Comparison of ENCODE assay signal across 41 mouse cellular contexts in the genomic region with DNA sequence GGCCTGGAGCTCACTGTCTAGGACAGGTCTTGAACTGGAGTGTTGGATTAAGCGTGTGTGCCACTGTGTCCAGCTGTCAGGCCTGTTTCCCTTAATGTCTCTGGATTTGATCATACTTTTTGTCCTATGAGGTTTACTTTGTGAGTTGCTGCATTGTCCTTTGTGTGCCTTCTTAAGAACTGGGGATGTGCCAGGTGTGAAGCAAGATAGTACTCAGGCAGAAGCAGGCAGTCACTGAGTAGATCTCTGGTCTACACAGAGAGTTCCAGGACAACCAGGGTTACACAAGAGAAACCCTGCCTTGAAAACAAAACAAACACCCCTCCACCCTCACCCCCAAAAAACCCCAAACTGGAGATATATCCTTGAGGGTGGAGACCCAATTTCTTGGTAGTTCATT. TPM values are rescaled to one million over a fixed set of nuclear protein-coding genes. Genes with fewer than 3 reads are reported as not detected.
DNase-seq lines count a peak whose midpoint lies in the region; ATAC-seq and TF ChIP-seq lines count a peak whose summit lies in the region.
"Had no signal": no experiment of that assay in that cellular context is flagged by ENCODE, and none has a peak within 500 bp of the region (broad histone marks: within the 10 kb centered on the region; RNA-seq: fewer than 3 reads in every experiment).

No protein-coding gene starts in this region.

- peak; percentile 17; the same call in 1 of the 2 replicates for ATAC-seq in granulocyte monocyte progenitor cell, adult 5-6 weeks (replicated peaks; ENCODE audit: poor library complexity, severe bottlenecking)
- ATAC-seq: forebrain, embryonic 13.5 days; hindbrain, postnatal 0 days; intestine, embryonic 15.5 days; midbrain, embryonic 13.5 days; Patski had no signal

- no peak overlapping the region for H3K9ac ChIP-seq in liver, adult 2 months (ENCODE audit: low read depth, low read length)
- H3K9ac ChIP-seq in MEL (ENCODE audit: control insufficient read depth, low read depth, low read length, poor library complexity, severe bottlenecking): no peak overlapping the region
- H3K9ac ChIP-seq: embryonic facial prominence, embryonic 13.5 days; forebrain, embryonic 13.5 days; hindbrain, embryonic 12.5 days; intestine, embryonic 15.5 days; limb, embryonic 15.5 days; midbrain, embryonic 13.5 days; neural tube, embryonic 15.5 days had no signal

- DNase-seq in adrenal gland, postnatal 10 days: peak; percentile 18
- no peak for DNase-seq in adrenal gland, adult 2 months
- DNase-seq in liver, adult 2 months (ENCODE audit: extremely low read depth, low read depth, low spot score): peak; percentile 84
- DNase-seq in liver (no peak), MEL (ENCODE audit: low read depth, low spot score) (no peak)
- DNase-seq in spleen, adult 12 weeks (ENCODE audit: low spot score): no peak
- no peak for DNase-seq in frontal cortex, adult 2 months (ENCODE audit: extremely low spot score in 1 of 2, low spot score in 1 of 2)
- DNase-seq: cerebellum, adult 8-10 months; cerebellum, postnatal 25 days; gastrocnemius, postnatal 36 days; heart, postnatal 36 days; kidney, adult 2 months; kidney, postnatal 10 days; layer of hippocampus, postnatal 36 days; left cerebral cortex, postnatal 4 days; retina, postnatal 1 day; right cerebral cortex, postnatal 14 days; spleen, adult 18-20 months; thymus, postnatal 25 days had no signal

- TF ChIP-seq CTCF in liver, adult 2 months (IDR thresholded peaks at IDR 0.05; ENCODE audit: low read depth, low read length): no peak
- no peak for TF ChIP-seq CTCF in MEL (IDR thresholded peaks at IDR 0.05 in 2 of 3, conservative IDR thresholded peaks at IDR 0.05 in 1 of 3; ENCODE audit: control insufficient read depth in 1 of 3, insufficient read depth in 1 of 3, low read depth in 2 of 3, low read length in 3 of 3, poor library complexity in 1 of 3, severe bottlenecking in 1 of 3)

- H3K79me2 ChIP-seq in liver, adult 2 months (ENCODE audit: control insufficient read depth, insufficient read depth, low read length): peaks cover 20% of the 10 kb centered on the region; the same call in 1 of the 2 replicates
- H3K79me2 ChIP-seq in MEL (ENCODE audit: control insufficient read depth, insufficient read depth, low read length, poor library complexity): peaks cover 67% of the 10 kb centered on the region

- H3K9me3 ChIP-seq in MEL (replicated peaks; ENCODE audit: insufficient read depth, low read length): no peaks in the 10 kb centered on the region
- H3K9me3 ChIP-seq: embryonic facial prominence, embryonic 13.5 days; forebrain, embryonic 13.5 days; intestine, embryonic 15.5 days; limb, embryonic 15.5 days; midbrain, embryonic 13.5 days; neural tube, embryonic 15.5 days had no signal

- no peak for TF ChIP-seq RAD21 in MEL (IDR thresholded peaks at IDR 0.05; ENCODE audit: low read depth, low read length)

- no peak overlapping the region for H3K4me3 ChIP-seq in liver, adult 2 months (ENCODE audit: insufficient read depth, low read depth, low read length)
- H3K4me3 ChIP-seq in MEL (ENCODE audit: control insufficient read depth in 1 of 2, insufficient read depth in 1 of 2, low read depth in 2 of 2, low read length in 2 of 2): no peak overlapping the region
- H3K4me3 ChIP-seq: embryonic facial prominence, embryonic 13.5 days; erythroblast, embryonic 14.5 days; forebrain, embryonic 13.5 days; hindbrain, embryonic 12.5 days; intestine, embryonic 15.5 days; limb, embryonic 15.5 days; midbrain, embryonic 13.5 days; neural tube, embryonic 15.5 days had no signal

- TF ChIP-seq EP300 in MEL (IDR thresholded peaks at IDR 0.05; ENCODE audit: low read depth in 1 of 2, low read length in 2 of 2): no peak

- peak overlapping the region; percentile 8; the same call in 1 of the 2 replicates for H3K27ac ChIP-seq in liver, adult 2 months (replicated peaks; ENCODE audit: insufficient read depth, low read depth, low read length)
- no peak overlapping the region for H3K27ac ChIP-seq in MEL (ENCODE audit: control insufficient read depth, low read depth, low read length)
- H3K27ac ChIP-seq: embryonic facial prominence, embryonic 13.5 days; forebrain, embryonic 13.5 days; hindbrain, embryonic 12.5 days; hindbrain, postnatal 0 days; intestine, embryonic 15.5 days; limb, embryonic 15.5 days; midbrain, embryonic 13.5 days; neural tube, embryonic 15.5 days had no signal

- no peak for TF ChIP-seq POLR2A in liver, adult 2 months (IDR thresholded peaks at IDR 0.05; ENCODE audit: extremely low read depth, insufficient read depth, low read length)
- TF ChIP-seq POLR2A in MEL (IDR thresholded peaks at IDR 0.05; ENCODE audit: control insufficient read depth in 1 of 2, insufficient read depth in 1 of 2, low read depth in 1 of 2, low read length in 2 of 2, poor library complexity in 1 of 2): no peak

- H3K4me1 ChIP-seq in liver, adult 2 months (ENCODE audit: control insufficient read depth, insufficient read depth, low read length): peaks cover 9% of the 10 kb centered on the region
- H3K4me1 ChIP-seq in MEL (ENCODE audit: control insufficient read depth in 1 of 2, insufficient read depth in 2 of 2, low read length in 2 of 2): peaks cover 5 to 7% of the 10 kb centered on the region in 2 experiments; a peak in 3 of 4 replicates
- H3K4me1 ChIP-seq: forebrain, embryonic 13.5 days; hindbrain, embryonic 12.5 days; intestine, embryonic 15.5 days; midbrain, embryonic 13.5 days had no signal

- no peaks in the 10 kb centered on the region for H3K36me3 ChIP-seq in liver, adult 2 months (ENCODE audit: control insufficient read depth, insufficient read depth, low read length)
- peaks cover 30 to 47% of the 10 kb centered on the region in 2 experiments for H3K36me3 ChIP-seq in MEL (ENCODE audit: control insufficient read depth in 1 of 2, insufficient read depth in 2 of 2, low read length in 2 of 2)
- H3K36me3 ChIP-seq: neural tube, embryonic 15.5 days had no signal

- WGBS in liver, adult 2 months: 27% methylated on average over 1 of the region's 1 CpGs

- H3K27me3 ChIP-seq in liver, adult 2 months (ENCODE audit: control insufficient read depth, insufficient read depth, low read length): no peaks in the 10 kb centered on the region
- no peaks in the 10 kb centered on the region for H3K27me3 ChIP-seq in MEL (ENCODE audit: control insufficient read depth in 1 of 2, insufficient read depth in 2 of 2, low read length in 2 of 2)
- H3K27me3 ChIP-seq: CH12.LX; embryonic facial prominence, embryonic 13.5 days; forebrain, embryonic 13.5 days; hindbrain, embryonic 12.5 days; intestine, embryonic 15.5 days; limb, embryonic 15.5 days; midbrain, embryonic 13.5 days; neural tube, embryonic 15.5 days; Patski had no signal

TF ChIP-seq in MEL, 35 proteins besides CTCF, POLR2A, EP300 and RAD21:
- TF ChIP-seq ELF1 (IDR thresholded peaks at IDR 0.05; ENCODE audit: low read depth, low read length) (no peak), MAZ (IDR thresholded peaks at IDR 0.05; ENCODE audit: low read depth, low read length) (no peak), GATA1 (IDR thresholded peaks at IDR 0.05; ENCODE audit: low read depth, low read length) (no peak), ZC3H11A (IDR thresholded peaks at IDR 0.05; ENCODE audit: low read depth, low read length) (no peak), KAT2A (conservative IDR thresholded peaks at IDR 0.05; ENCODE audit: low read depth, low read length) (no peak), TAL1 (IDR thresholded peaks at IDR 0.05; ENCODE audit: low read length) (peak; percentile 31; the same call in 1 of the 2 replicates)

RNA-seq across cellular contexts. Expression of gene Ube2k, which starts 12.6 kb away (rescaled TPM):
- total RNA-seq in adrenal gland, postnatal 10 days (2021): 10 to 100 TPM; 91.1 to 92.7 TPM
- 100 to 1,000 TPM in 1 of 2 experiments, 10 to 100 TPM in 1; 89.5 to 103 TPM for total RNA-seq in adrenal gland, adult 2 months (2021)
- polyA plus RNA-seq in adrenal gland, adult 2 months (2012; rRNA removed): 3.5 and 5.7 TPM in 2 replicates
- 14.0 and 16.2 TPM in 2 replicates for total RNA-seq in liver, adult 2 months (2014; rRNA removed)
- 19.0 and 20.7 TPM in 2 replicates for polyA plus RNA-seq in liver, adult 2 months (2012; rRNA removed)
- total RNA-seq in MEL (2012; rRNA removed): 52.9 and 65.5 TPM in 2 replicates
- 100 to 1,000 TPM in 1 of 2 experiments, not detected in 1; 231 TPM for polyA plus RNA-seq in MEL (2012; ENCODE audit: insufficient read depth in 1 of 2, insufficient read length in 2 of 2, low read depth in 1 of 2, low replicate concordance in 2 of 2, missing spikeins in 1 of 2)
- 151 and 175 TPM in 2 replicates for total RNA-seq in granulocyte monocyte progenitor cell, adult 5-6 weeks (2014; fragmentation: Nextera tagmentation)
- 34.3 and 49.7 TPM in 2 replicates for total RNA-seq in granulocyte monocyte progenitor cell, adult 5-6 weeks (2017)
- 113 and 114 TPM in 2 replicates for polyA plus RNA-seq in frontal cortex, adult 2 months (2012; rRNA removed)

RNA-seq across cellular contexts. Expression of gene Smim14, which starts 12.7 kb away (rescaled TPM):
- total RNA-seq in adrenal gland, postnatal 10 days (2021): 100 to 1,000 TPM; 115 to 117 TPM
- total RNA-seq in adrenal gland, adult 2 months (2021): 100 to 1,000 TPM; 177 to 196 TPM
- 138 and 142 TPM in 2 replicates for polyA plus RNA-seq in adrenal gland, adult 2 months (2012; rRNA removed)
- 60.5 and 66.9 TPM in 2 replicates for total RNA-seq in liver, adult 2 months (2014; rRNA removed)
- 66.6 and 72.3 TPM in 2 replicates for polyA plus RNA-seq in liver, adult 2 months (2012; rRNA removed)
- total RNA-seq in MEL (2012; rRNA removed): 17.9 and 18.8 TPM in 2 replicates
- polyA plus RNA-seq in MEL (2012; ENCODE audit: insufficient read depth in 1 of 2, insufficient read length in 2 of 2, low read depth in 1 of 2, low replicate concordance in 2 of 2, missing spikeins in 1 of 2): 10 to 100 TPM in 1 of 2 experiments, not detected in 1; 29.8 TPM
- 127 and 147 TPM in 2 replicates for total RNA-seq in granulocyte monocyte progenitor cell, adult 5-6 weeks (2014; fragmentation: Nextera tagmentation)
- total RNA-seq in granulocyte monocyte progenitor cell, adult 5-6 weeks (2017): 95.5 and 104 TPM in 2 replicates
- polyA plus RNA-seq in frontal cortex, adult 2 months (2012; rRNA removed): 148 and 181 TPM in 2 replicates

RNA-seq across cellular contexts. Expression of gene Gm43552, which starts 57.0 kb away (rescaled TPM):
- total RNA-seq in adrenal gland, postnatal 10 days (2021): not detected
- 1 to 10 TPM in 1 of 2 experiments, not detected in 1; 1.2 TPM for total RNA-seq in adrenal gland, adult 2 months (2021)
- polyA plus RNA-seq in adrenal gland, adult 2 months (2012; rRNA removed): 8.3 TPM in 1 of 2 replicates, not detected in the other
- not detected in 2 replicates for total RNA-seq in liver, adult 2 months (2014; rRNA removed)
- polyA plus RNA-seq in liver, adult 2 months (2012; rRNA removed): 14.5 and 16.3 TPM in 2 replicates
- not detected in 2 replicates for total RNA-seq in MEL (2012; rRNA removed)
- polyA plus RNA-seq in MEL (2012; ENCODE audit: insufficient read depth in 1 of 2, insufficient read length in 2 of 2, low read depth in 1 of 2, low replicate concordance in 2 of 2, missing spikeins in 1 of 2): 1 to 10 TPM in 1 of 2 experiments, not detected in 1; 1.7 TPM
- not detected in 2 replicates for total RNA-seq in granulocyte monocyte progenitor cell, adult 5-6 weeks (2014; fragmentation: Nextera tagmentation)
- total RNA-seq in granulocyte monocyte progenitor cell, adult 5-6 weeks (2017): not detected in 2 replicates
- not detected in 2 replicates for polyA plus RNA-seq in frontal cortex, adult 2 months (2012; rRNA removed)
- total RNA-seq: CH12.LX; ES-E14; gastrocnemius, adult 18-20 months; gastrocnemius, postnatal 36 days; hindbrain, postnatal 0 days; left cerebral cortex, postnatal 4 days; megakaryocyte, adult 5-6 weeks; monocyte, adult 5-6 weeks had no signal
- polyA plus RNA-seq: C2C12; embryonic facial prominence, embryonic 13.5 days; erythroblast, embryonic 14.5 days; forebrain, embryonic 13.5 days; heart, embryonic 11.5 days; hindbrain, embryonic 12.5 days; hindbrain, postnatal 0 days; intestine, embryonic 15.5 days; kidney, adult 2 months; large intestine, adult 2 months; limb, embryonic 15.5 days; liver, embryonic 16.5 days; lung, embryonic 16.5 days; midbrain, embryonic 13.5 days; Patski; stomach, embryonic 16.5 days had no signal

Comparison
In these comparisons a context has a peak if more than half of its experiments do, and no peak if none do; other contexts are left out.
1. DNase-seq: peak in adrenal gland, postnatal 10 days (single experiment) and liver, adult 2 months (single experiment); none in adrenal gland, adult 2 months (single experiment), liver (single experiment), MEL (single experiment), spleen, adult 12 weeks (single experiment) and frontal cortex, adult 2 months (0 of 2).